Mouse (Mus musculus): Measurements from ENCODE around the gene Mbtps1. TPM values are rescaled to one million over a fixed set of nuclear protein-coding genes. Genes with fewer than 3 reads are reported as not detected.

Mbtps1 gene
- polyA plus RNA-seq, 2 experiments: 122 to 155 TPM

- H3K9me3 ChIP-seq (ENCODE audit: control insufficient read depth, low read length): no peaks in the 10 kb centered on the region
- no peak overlapping the region for H3K9ac ChIP-seq (ENCODE audit: low read depth, low read length, severe bottlenecking)
- TF ChIP-seq POLR2A (IDR thresholded peaks at IDR 0.05; ENCODE audit: borderline replicate concordance, extremely low read depth, insufficient read depth, insufficient read length): no peak
- no peak overlapping the region for H3K4me3 ChIP-seq (replicated peaks; ENCODE audit: low read length)
- 92% methylated on average over 6 of the region's 6 CpGs for WGBS
- 0 out of 2 replicates have a peak, but pooled peaks cover 3% of the 10 kb centered on the region for H3K36me3 ChIP-seq (ENCODE audit: control insufficient read depth, insufficient read depth, low read length)
- H3K4me2 ChIP-seq (replicated peaks; ENCODE audit: low read depth, low read length, severe bottlenecking): no peak overlapping the region
- no peak for ATAC-seq (ENCODE audit: low FRiP score, low read depth)
- H3K27me3 ChIP-seq (ENCODE audit: control insufficient read depth, insufficient read depth, low read length): 0 out of 2 replicates have a peak, but pooled peaks cover 5% of the 10 kb centered on the region
- no peak overlapping the region for H3K27ac ChIP-seq (replicated peaks; ENCODE audit: low read depth, low read length)
- peaks cover 7% of the 10 kb centered on the region; the same call in 1 of the 2 replicates for H3K4me1 ChIP-seq (ENCODE audit: control insufficient read depth, insufficient read depth, low read length)
- no peak for DNase-seq (ENCODE audit: low spot score)
These were observed 12.6 kb upstream of the Mbtps1 start for GRCm38 (mm10) chr8:119571135-119571534.

GRCm38 (mm10) chr8:119569881-119570280 lies 11.3 kb upstream of the Mbtps1 start:
- DNase-seq (ENCODE audit: low spot score): no peak
- Histone ChIP-seq H3K36me3 (ENCODE audit: control insufficient read depth, insufficient read depth, low read length) (peaks cover 9% of the 10 kb centered on the region), H3K9me3 (ENCODE audit: control insufficient read depth, low read length) (no peaks in the 10 kb centered on the region), H3K9ac (ENCODE audit: low read depth, low read length, severe bottlenecking) (no peak overlapping the region), H3K27me3 (ENCODE audit: control insufficient read depth, insufficient read depth, low read length) (no peaks in the 10 kb centered on the region), H3K4me1 (ENCODE audit: control insufficient read depth, insufficient read depth, low read length) (peaks cover 7% of the 10 kb centered on the region; the same call in 1 of the 2 replicates), H3K4me2 (replicated peaks; ENCODE audit: low read depth, low read length, severe bottlenecking) (no peak overlapping the region), H3K27ac (replicated peaks; ENCODE audit: low read depth, low read length) (no peak overlapping the region), H3K4me3 (replicated peaks; ENCODE audit: low read length) (no peak overlapping the region)
- 40% methylated on average over 4 of the region's 4 CpGs for WGBS
- ATAC-seq (ENCODE audit: low FRiP score, low read depth): no peak
- no peak for TF ChIP-seq POLR2A (IDR thresholded peaks at IDR 0.05; ENCODE audit: borderline replicate concordance, extremely low read depth, insufficient read depth, insufficient read length)

DNA sequence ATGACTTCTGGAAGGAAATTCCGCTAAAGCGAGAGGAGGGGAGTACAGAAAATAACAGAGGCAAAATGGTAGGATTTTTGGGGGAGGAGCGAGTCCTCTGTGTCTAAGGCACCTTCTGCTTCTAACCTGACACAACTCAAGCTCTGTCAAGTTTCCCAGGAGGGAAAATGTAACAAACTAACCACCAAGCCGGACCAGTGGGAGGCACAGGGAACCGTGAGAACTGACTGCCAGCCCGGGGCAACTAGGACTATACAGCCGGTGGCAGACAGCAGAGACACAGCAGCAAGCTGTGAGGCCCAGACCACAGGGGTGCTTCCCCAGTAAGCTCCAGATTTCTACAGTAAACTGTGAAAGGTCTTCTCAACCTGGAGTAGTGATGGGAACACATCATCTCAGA lies 10.4 kb upstream of the Mbtps1 start:
- WGBS: 61% methylated on average over 7 of the region's 7 CpGs
- Histone ChIP-seq H3K4me1 (ENCODE audit: control insufficient read depth, insufficient read depth, low read length) (peaks cover 3% of the 10 kb centered on the region; the same call in 1 of the 2 replicates), H3K27me3 (ENCODE audit: control insufficient read depth, insufficient read depth, low read length) (no peaks in the 10 kb centered on the region)

DNA sequence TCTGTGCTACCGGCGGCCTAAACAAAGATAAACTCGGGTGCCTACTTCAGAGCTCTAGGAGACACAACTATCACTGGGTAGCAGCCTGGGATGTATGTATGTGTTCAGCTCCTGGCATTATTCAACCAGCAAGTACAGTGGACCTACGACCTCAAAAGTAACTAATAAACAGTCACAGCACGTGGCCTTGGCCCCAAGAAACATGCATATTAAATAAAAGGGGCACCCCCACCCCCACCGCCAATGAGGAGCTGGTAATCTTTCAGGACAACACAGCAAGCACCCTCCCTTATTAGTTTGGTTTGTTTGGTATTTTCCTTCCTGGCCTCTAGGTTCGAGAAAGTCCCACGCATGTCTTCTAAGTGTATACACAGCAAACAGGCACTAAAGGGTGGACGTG lies 9.7 kb upstream of the Mbtps1 start:
- H3K27ac ChIP-seq (replicated peaks; ENCODE audit: low read depth, low read length): no peak overlapping the region
- no peak overlapping the region for H3K9ac ChIP-seq (ENCODE audit: low read depth, low read length, severe bottlenecking)
- H3K27me3 ChIP-seq (ENCODE audit: control insufficient read depth, insufficient read depth, low read length): no peaks in the 10 kb centered on the region
- 88% methylated on average over 9 of the region's 9 CpGs for WGBS
- TF ChIP-seq POLR2A (IDR thresholded peaks at IDR 0.05; ENCODE audit: borderline replicate concordance, extremely low read depth, insufficient read depth, insufficient read length): no peak
- H3K4me1 ChIP-seq (ENCODE audit: control insufficient read depth, insufficient read depth, low read length): no peaks in the 10 kb centered on the region
- H3K9me3 ChIP-seq (ENCODE audit: control insufficient read depth, low read length): no peaks in the 10 kb centered on the region
- no peak for ATAC-seq (ENCODE audit: low FRiP score, low read depth)
- H3K4me3 ChIP-seq (replicated peaks; ENCODE audit: low read length): no peak overlapping the region
- peaks cover 23% of the 10 kb centered on the region for H3K36me3 ChIP-seq (ENCODE audit: control insufficient read depth, insufficient read depth, low read length)
- DNase-seq (ENCODE audit: low spot score): no peak
- H3K4me2 ChIP-seq (replicated peaks; ENCODE audit: low read depth, low read length, severe bottlenecking): no peak overlapping the region

More for the DNA sequence above, 10.4 kb upstream of the Mbtps1 start:
- Histone ChIP-seq H3K4me3 (replicated peaks; ENCODE audit: low read length) (no peak overlapping the region), H3K36me3 (ENCODE audit: control insufficient read depth, insufficient read depth, low read length) (peaks cover 16% of the 10 kb centered on the region), H3K9me3 (ENCODE audit: control insufficient read depth, low read length) (no peaks in the 10 kb centered on the region), H3K4me2 (replicated peaks; ENCODE audit: low read depth, low read length, severe bottlenecking) (no peak overlapping the region), H3K27ac (replicated peaks; ENCODE audit: low read depth, low read length) (no peak overlapping the region), H3K9ac (ENCODE audit: low read depth, low read length, severe bottlenecking) (no peak overlapping the region)
- ATAC-seq (ENCODE audit: low FRiP score, low read depth) (no peak), DNase-seq (ENCODE audit: low spot score) (no peak)
- no peak for TF ChIP-seq POLR2A (IDR thresholded peaks at IDR 0.05; ENCODE audit: borderline replicate concordance, extremely low read depth, insufficient read depth, insufficient read length)

GRCm38 (mm10) chr8:119566367-119566766 lies 7.8 kb upstream of the Mbtps1 start:
- H3K36me3 ChIP-seq (ENCODE audit: control insufficient read depth, insufficient read depth, low read length): peaks cover 39% of the 10 kb centered on the region
- H3K4me2 ChIP-seq (replicated peaks; ENCODE audit: low read depth, low read length, severe bottlenecking): no peak overlapping the region
- WGBS: 78% methylated on average over 11 of the region's 11 CpGs
- no peak for DNase-seq (ENCODE audit: low spot score)
- no peak overlapping the region for H3K9ac ChIP-seq (ENCODE audit: low read depth, low read length, severe bottlenecking)
- H3K27ac ChIP-seq (replicated peaks; ENCODE audit: low read depth, low read length): no peak overlapping the region
- no peak for ATAC-seq (ENCODE audit: low FRiP score, low read depth)
- no peak overlapping the region for H3K4me3 ChIP-seq (replicated peaks; ENCODE audit: low read length)
- H3K27me3 ChIP-seq (ENCODE audit: control insufficient read depth, insufficient read depth, low read length): no peaks in the 10 kb centered on the region
- H3K4me1 ChIP-seq (ENCODE audit: control insufficient read depth, insufficient read depth, low read length): no peaks in the 10 kb centered on the region
- no peaks in the 10 kb centered on the region for H3K9me3 ChIP-seq (ENCODE audit: control insufficient read depth, low read length)
- TF ChIP-seq POLR2A (IDR thresholded peaks at IDR 0.05; ENCODE audit: borderline replicate concordance, extremely low read depth, insufficient read depth, insufficient read length): no peak

GRCm38 (mm10) chr8:119563849-119564251 lies 5.3 kb upstream of the Mbtps1 start:
- 88% methylated on average over 14 of the region's 14 CpGs for WGBS
- Histone ChIP-seq H3K27me3 (ENCODE audit: control insufficient read depth, insufficient read depth, low read length) (no peaks in the 10 kb centered on the region), H3K36me3 (ENCODE audit: control insufficient read depth, insufficient read depth, low read length) (peaks cover 39% of the 10 kb centered on the region), H3K9ac (ENCODE audit: low read depth, low read length, severe bottlenecking) (no peak overlapping the region), H3K9me3 (ENCODE audit: control insufficient read depth, low read length) (no peaks in the 10 kb centered on the region), H3K27ac (replicated peaks; ENCODE audit: low read depth, low read length) (no peak overlapping the region), H3K4me3 (replicated peaks; ENCODE audit: low read length) (no peak overlapping the region), H3K4me2 (replicated peaks; ENCODE audit: low read depth, low read length, severe bottlenecking) (no peak overlapping the region), H3K4me1 (ENCODE audit: control insufficient read depth, insufficient read depth, low read length) (peaks cover 9% of the 10 kb centered on the region)
- DNase-seq (ENCODE audit: low spot score) (no peak), ATAC-seq (ENCODE audit: low FRiP score, low read depth) (no peak)
- TF ChIP-seq POLR2A (IDR thresholded peaks at IDR 0.05; ENCODE audit: borderline replicate concordance, extremely low read depth, insufficient read depth, insufficient read length): no peak
